Mouse (Mus musculus) liver, postnatal 0 days (tissue): ENCODE results near the gene Rab3gap2.

Experiments
- CTCF ChIP-seq: sonication (generic); IDR thresholded peaks from 2 replicates; pipeline ENCODE4 v1.5.1; 2016; ENCODE audit warnings: antibody characterized with exemption, low read depth
- EP300 ChIP-seq: IDR thresholded peaks from 2 replicates; pipeline ENCODE4 v1.6.1; 2016; ENCODE audit warnings: antibody characterized with exemption, low read depth, mild to moderate bottlenecking

- TF ChIP-seq CTCF (no peak), EP300 (no peak)
These were observed 79.3 kb downstream of the Rab3gap2 start for GRCm38 (mm10) chr1:185283247-185283646.
